Mouse (Mus musculus) MEL (cell line): Measurements from ENCODE around the gene Mfsd2b. TPM values are rescaled to one million over a fixed set of nuclear protein-coding genes. Genes with fewer than 3 reads are reported as not detected.

ENCODE experiments used
- polyA plus RNA-seq, 2 experiments: library from polyadenylated mRNA; stranded (reverse) in 1 of 2; unstranded in 1 of 2; fragments of >175 nt in 1 of 2; fragments of >200 nt in 1 of 2; gene quantifications; 2 replicates each; pipeline versions ENCODE4 v1.2.1 to v1.2.4; 2012; ENCODE audit warnings: low replicate concordance in 2 of 2, low read depth in 1 of 2; ENCODE audit not compliant: insufficient read length in 2 of 2, insufficient read depth in 1 of 2, missing spikeins in 1 of 2
- total RNA-seq: library from RNA; depleted of rRNA; stranded (reverse); fragments of 300-350 nt; gene quantifications from 2 replicates; pipeline ENCODE4 v1.2.3, GENCODE M21; 2012; rRNA removed

Mfsd2b gene
- total and polyA plus RNA-seq, 3 experiments, result 31.9 to 117 TPM; not detected in 1

Other genes with a start within 250 kb of the Mfsd2b start
- gene Fam228a, start 135.9 kb downstream of the Mfsd2b start, total RNA-seq, result 0.15 and 0.23 TPM in 2 replicates
- gene Fam228a, start 135.9 kb downstream of the Mfsd2b start, polyA plus RNA-seq, result under 1 TPM in 1 of 2 experiments, not detected in 1; 0.33 TPM
- gene Pfn4, start 105.3 kb downstream of the Mfsd2b start, total RNA-seq, result 0.19 and 0.26 TPM in 2 replicates
- gene Pfn4, start 105.3 kb downstream of the Mfsd2b start, polyA plus RNA-seq, result under 1 TPM in 1 of 2 experiments, not detected in 1; 0.70 TPM
- gene Fam228b, start 105.1 kb downstream of the Mfsd2b start, total RNA-seq, result 4.0 and 4.8 TPM in 2 replicates
- 1 to 10 TPM in 1 of 2 experiments, not detected in 1; 5.3 TPM for gene Fam228b, start 105.1 kb downstream of the Mfsd2b start, polyA plus RNA-seq
- 163 and 181 TPM in 2 replicates for gene Sf3b6, start 56.8 kb downstream of the Mfsd2b start, total RNA-seq
- gene Sf3b6, start 56.8 kb downstream of the Mfsd2b start, polyA plus RNA-seq, result 100 to 1,000 TPM in 1 of 2 experiments, not detected in 1; 186 TPM
- gene Fkbp1b, start 32.8 kb downstream of the Mfsd2b start, total RNA-seq, result 2.1 and 3.0 TPM in 2 replicates
- gene Fkbp1b, start 32.8 kb downstream of the Mfsd2b start, polyA plus RNA-seq, result 1 to 10 TPM in 1 of 2 experiments, not detected in 1; 6.8 TPM
- gene Wdcp, start 31.1 kb downstream of the Mfsd2b start, total RNA-seq, result 16.5 and 22.6 TPM in 2 replicates
- 10 to 100 TPM in 1 of 2 experiments, not detected in 1; 12.6 TPM for gene Wdcp, start 31.1 kb downstream of the Mfsd2b start, polyA plus RNA-seq
- 20.3 and 22.8 TPM in 2 replicates for gene Ubxn2a, start 33.3 kb upstream of the Mfsd2b start, total RNA-seq
- gene Ubxn2a, start 33.3 kb upstream of the Mfsd2b start, polyA plus RNA-seq, result 10 to 100 TPM in 1 of 2 experiments, not detected in 1; 21.9 TPM
- gene Atad2b, start 43.0 kb upstream of the Mfsd2b start, total RNA-seq, result 9.9 and 11.2 TPM in 2 replicates
- gene Atad2b, start 43.0 kb upstream of the Mfsd2b start, polyA plus RNA-seq, result 10 to 100 TPM; 15.3 to 44.3 TPM